Mouse (Mus musculus) kidney, postnatal 0 days (tissue): Measurements from ENCODE around the gene Col4a4. TPM values are rescaled to one million over a fixed set of nuclear protein-coding genes. Genes with fewer than 3 reads are reported as not detected.

Experiments
- ATAC-seq: fragments of 200-750 bp; cut with Nextera tagmentation; replicated peaks from 2 replicates; pipeline ENCODE4 v1.8.0; 2017; ENCODE audit warnings: low read depth, moderate number of reproducible peaks, moderate TSS enrichment, moderate library complexity; ENCODE audit not compliant: low FRiP score
- DNase-seq: peaks from one replicate; pipeline ENCODE4 v3.0.0-alpha.2; 2016; ENCODE audit warnings: low spot score
- H3K27ac ChIP-seq: fragments of 300-500 bp; sonication (generic); 2 replicates; pipeline ENCODE4 v1.5.1; 2014; ENCODE audit warnings: mild to moderate bottlenecking
- H3K27me3 ChIP-seq: fragments of 300-500 bp; sonication (generic); 2 replicates; pipeline ENCODE4 v1.6.1; 2014; ENCODE audit warnings: low read length, mixed read lengths; ENCODE audit not compliant: insufficient read depth
- H3K36me3 ChIP-seq: fragments of 300-500 bp; sonication (generic); 2 replicates; pipeline ENCODE4 v1.6.1; 2014; ENCODE audit warnings: low read length, mixed read lengths; ENCODE audit not compliant: insufficient read depth
- H3K4me1 ChIP-seq: fragments of 300-500 bp; sonication (generic); replicated peaks from 2 replicates; pipeline ENCODE4 v1.6.1; 2014; ENCODE audit warnings: antibody characterized with exemption, low read length, mixed read lengths; ENCODE audit not compliant: insufficient read depth
- H3K4me2 ChIP-seq: fragments of 300-500 bp; sonication (generic); 2 replicates; pipeline ENCODE4 v1.6.1; 2014; ENCODE audit warnings: mild to moderate bottlenecking, low read length, moderate library complexity, mixed read lengths
- H3K4me3 ChIP-seq: fragments of 300-500 bp; sonication (generic); replicated peaks from 2 replicates; pipeline ENCODE4 v1.5.1; 2014; ENCODE audit warnings: low read depth, low read length
- H3K9ac ChIP-seq: fragments of 300-500 bp; sonication (generic); 2 replicates; pipeline ENCODE4 v1.6.1; 2014; ENCODE audit warnings: low read depth, low read length
- H3K9me3 ChIP-seq: fragments of 300-500 bp; sonication (generic); replicated peaks from 2 replicates; pipeline ENCODE4 v1.6.1; 2016; ENCODE audit warnings: low read length, inconsistent platforms, mixed read lengths
- CTCF ChIP-seq: IDR thresholded peaks from 2 replicates; pipeline ENCODE4 v1.5.1; 2016; ENCODE audit warnings: antibody characterized with exemption, low read depth, mild to moderate bottlenecking, moderate library complexity
- whole genome bisulfite sequencing: fragments of 180-500 bp; shearing (Covaris S2); extraction: QIAGEN DNeasy Blood & Tissue Kit; methylation state at CpG from one replicate; pipeline ENCODE4 v1.1.7; 2014; 5-methylcytosine and 5-hydroxymethylcytosine counted together
- polyA plus RNA-seq: library from polyadenylated mRNA; unstranded; fragments of >200 nt; fragmentation: Nextera tagmentation; extraction: Ambion mirVana; gene quantifications from 2 replicates; pipeline ENCODE4 v1.2.1, GENCODE M21; 2015

Gene Col4a4
- polyA plus RNA-seq, result 20.3 and 20.8 TPM in 2 replicates

GRCm38 (mm10) chr1:82586713-82587399 lies at the start of gene Col4a4, which contains the start of gene Col4a3:
TSS of gene Col4a4 (minus strand) at chr1:82586849.
TSS of gene Col4a3 (plus strand) at chr1:82586921.
- H3K27me3 ChIP-seq, result no peaks in the 10 kb centered on the region
- H3K9me3 ChIP-seq, result no peaks in the 10 kb centered on the region
- H3K9ac ChIP-seq, result peak within 1 kb of the TSS; percentile 64
- TF ChIP-seq CTCF, result no peak
- peak within 1 kb of the TSS; percentile 87 for H3K4me2 ChIP-seq
- DNase-seq (peak; percentile 47), ATAC-seq (peak; percentile 82)
- H3K4me1 ChIP-seq, result peaks cover 8% of the 10 kb centered on the region
- H3K4me3 ChIP-seq, result peak within 1 kb of the TSS; percentile 42
- peak within 1 kb of the TSS; percentile 31; the same call in 1 of the 2 replicates for H3K27ac ChIP-seq
- WGBS, result under 1% methylated on average over 33 of the region's 34 CpGs
- no peaks in the 10 kb centered on the region for H3K36me3 ChIP-seq

GRCm38 (mm10) chr1:82636321-82636720 lies 49.7 kb upstream of the Col4a4 start:
- DNase-seq (no peak), ATAC-seq (no peak)
- H3K4me3 ChIP-seq, result no peak overlapping the region
- H3K9ac ChIP-seq, result no peak overlapping the region
- H3K9me3 ChIP-seq, result no peaks in the 10 kb centered on the region
- no peak overlapping the region for H3K27ac ChIP-seq
- no peaks in the 10 kb centered on the region for H3K36me3 ChIP-seq
- no peak overlapping the region for H3K4me2 ChIP-seq
- TF ChIP-seq CTCF, result no peak
- 0 out of 2 replicates have a peak, but pooled peaks cover 5% of the 10 kb centered on the region for H3K4me1 ChIP-seq
- WGBS, result 65% methylated on average over 4 of the region's 4 CpGs
- H3K27me3 ChIP-seq, result no peaks in the 10 kb centered on the region

GRCm38 (mm10) chr1:82635254-82635620 lies 48.6 kb upstream of the Col4a4 start:
- 0 out of 2 replicates have a peak, but pooled peaks cover 5% of the 10 kb centered on the region for H3K4me1 ChIP-seq
- no peaks in the 10 kb centered on the region for H3K9me3 ChIP-seq
- DNase-seq (no peak), ATAC-seq (0 out of 2 replicates have a peak, but pooled peaks have one; percentile 3)
- H3K36me3 ChIP-seq, result no peaks in the 10 kb centered on the region
- H3K27me3 ChIP-seq, result no peaks in the 10 kb centered on the region
- WGBS, result 82% methylated on average over 9 of the region's 9 CpGs
- no peak overlapping the region for H3K4me2 ChIP-seq
- no peak for TF ChIP-seq CTCF
- no peak overlapping the region for H3K4me3 ChIP-seq
- no peak overlapping the region for H3K9ac ChIP-seq
- no peak overlapping the region for H3K27ac ChIP-seq

- DNase-seq, result peak; percentile 23
- Histone ChIP-seq H3K36me3 (no peaks in the 10 kb centered on the region), H3K27ac (0 out of 2 replicates have a peak overlapping the region, but pooled peaks have one; percentile 21), H3K27me3 (no peaks in the 10 kb centered on the region), H3K4me3 (no peak overlapping the region), H3K4me2 (no peak overlapping the region), H3K4me1 (0 out of 2 replicates have a peak, but pooled peaks cover 5% of the 10 kb centered on the region), H3K9me3 (no peaks in the 10 kb centered on the region), H3K9ac (no peak overlapping the region)
- no peak for TF ChIP-seq CTCF
- ATAC-seq, result peak; percentile 89
- WGBS, result 47% methylated on average over 19 of the region's 19 CpGs
Measured at GRCm38 (mm10) chr1:82634545-82635253, 48.0 kb upstream of the Col4a4 start.

GRCm38 (mm10) chr1:82631169-82631792 lies 44.6 kb upstream of the Col4a4 start:
- Histone ChIP-seq H3K27me3 (no peaks in the 10 kb centered on the region), H3K36me3 (no peaks in the 10 kb centered on the region), H3K9ac (no peak overlapping the region), H3K4me3 (no peak overlapping the region), H3K27ac (no peak overlapping the region), H3K9me3 (no peaks in the 10 kb centered on the region), H3K4me2 (no peak overlapping the region), H3K4me1 (no peaks in the 10 kb centered on the region)
- DNase-seq (no peak), ATAC-seq (no peak)
- TF ChIP-seq CTCF, result no peak
- 56% methylated on average over 6 of the region's 6 CpGs for whole genome bisulfite sequencing

GRCm38 (mm10) chr1:82629495-82629894 lies 42.8 kb upstream of the Col4a4 start:
- DNase-seq, result no peak
- WGBS, result 80% methylated on average over 5 of the region's 5 CpGs
- H3K4me3 ChIP-seq, result no peak overlapping the region
- H3K9me3 ChIP-seq, result no peaks in the 10 kb centered on the region
- no peaks in the 10 kb centered on the region for H3K36me3 ChIP-seq
- no peak for TF ChIP-seq CTCF
- no peak overlapping the region for H3K27ac ChIP-seq
- H3K9ac ChIP-seq, result no peak overlapping the region
- H3K27me3 ChIP-seq, result no peaks in the 10 kb centered on the region
- H3K4me1 ChIP-seq, result no peaks in the 10 kb centered on the region
- no peak for ATAC-seq
- H3K4me2 ChIP-seq, result no peak overlapping the region
